Mouse (Mus musculus) large intestine, adult 2 months (tissue): Measurements from ENCODE around the gene Enpp1. TPM values are rescaled to one million over a fixed set of nuclear protein-coding genes. Genes with fewer than 3 reads are reported as not detected.
A peak's percentile ranks its signal among the peaks of the same experiment; 100 is the strongest.
"Not testable (repeated sequence)": the region's sequence is repeated elsewhere in the genome, so short reads cannot be mapped to it uniquely, and the experiment has no call there.

Source experiments
- DNase-seq: peaks from one replicate; pipeline ENCODE4 v3.0.0-alpha.2; 2012; ENCODE audit warnings: low read depth, low spot score
- WGBS: fragments of 180-500 bp; shearing (Covaris S2); methylation state at CpG from one replicate; pipeline ENCODE4 v1.1.7; 2018; 5-methylcytosine and 5-hydroxymethylcytosine counted together
- polyA plus RNA-seq: library from polyadenylated mRNA; depleted of rRNA; stranded (reverse); fragments of >200 nt; gene quantifications from 2 replicates; pipeline ENCODE4 v1.2.3, GENCODE M21; 2012

The Enpp1 gene
- polyA plus RNA-seq, 1 experiment, result 2.9 TPM

DNA sequence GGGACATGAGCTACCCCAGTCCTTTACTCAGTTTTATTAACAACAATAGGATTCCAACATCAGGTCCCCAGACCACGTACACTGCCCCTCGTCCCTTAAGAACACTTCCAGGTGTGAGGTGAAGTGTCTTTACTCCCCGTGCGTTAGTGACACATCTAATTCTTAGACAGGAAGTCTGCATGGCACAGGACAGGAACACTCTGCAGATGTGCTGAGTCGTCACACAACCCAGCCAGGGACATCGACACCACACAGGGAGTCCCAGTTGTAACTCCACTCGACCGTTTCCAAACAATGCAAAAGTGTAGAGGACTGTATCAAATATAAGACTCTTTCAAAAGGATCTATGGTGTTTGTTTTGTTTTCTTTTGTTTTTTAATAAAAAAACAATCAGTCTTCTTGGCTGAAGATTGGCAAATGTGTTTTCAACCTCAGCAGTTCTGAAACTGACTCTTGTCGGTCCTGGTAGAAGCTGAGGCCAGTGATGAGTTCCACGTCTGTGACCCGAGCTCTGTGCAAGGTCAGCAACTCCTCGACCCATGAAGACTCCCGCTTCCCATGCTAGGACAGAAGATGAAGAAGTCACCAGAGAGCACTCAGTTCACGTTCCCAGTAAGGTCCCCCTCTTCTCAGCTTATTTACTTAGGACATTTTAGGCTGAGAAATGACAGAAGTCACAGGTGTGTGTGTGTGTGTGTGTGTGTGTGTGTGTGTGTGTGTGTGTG, 70.4 kb downstream of the Enpp1 start:
- no peak for DNase-seq
- 78% methylated on average over 14 of the region's 14 CpGs for WGBS

DNA sequence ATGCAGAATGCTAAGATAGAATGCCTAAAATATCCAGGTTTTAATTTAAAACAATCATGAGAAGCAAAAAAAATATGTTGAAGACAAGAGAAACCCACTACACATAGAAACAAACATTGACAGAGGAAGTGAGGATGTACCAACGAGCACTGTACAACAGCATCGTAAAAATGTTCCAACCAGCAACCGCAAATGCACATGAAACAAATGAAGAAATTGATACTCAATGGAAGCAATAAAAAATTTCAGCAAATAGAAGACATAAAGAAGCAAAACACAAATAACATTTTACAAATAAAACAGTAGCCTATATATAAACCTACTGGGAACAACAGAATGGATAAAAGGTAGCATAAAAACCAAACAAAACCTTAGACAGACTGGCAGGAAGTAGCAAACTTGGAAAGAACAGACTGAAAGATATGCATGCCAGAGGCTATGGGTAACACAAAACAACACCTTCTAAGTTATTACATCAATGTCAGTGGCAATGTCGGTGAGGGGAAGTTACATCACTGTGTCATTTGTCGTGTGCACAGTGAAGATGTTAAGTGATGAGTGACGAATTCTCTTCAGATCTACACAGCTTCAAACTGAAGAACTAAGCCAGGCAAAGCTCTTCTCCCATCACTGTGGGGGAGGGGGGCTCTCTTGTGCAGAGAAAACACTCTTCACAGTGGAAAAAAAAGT, 71.6 kb downstream of the Enpp1 start:
- DNase-seq, result no peak
- 72% methylated on average over 6 of the region's 6 CpGs for WGBS

DNA sequence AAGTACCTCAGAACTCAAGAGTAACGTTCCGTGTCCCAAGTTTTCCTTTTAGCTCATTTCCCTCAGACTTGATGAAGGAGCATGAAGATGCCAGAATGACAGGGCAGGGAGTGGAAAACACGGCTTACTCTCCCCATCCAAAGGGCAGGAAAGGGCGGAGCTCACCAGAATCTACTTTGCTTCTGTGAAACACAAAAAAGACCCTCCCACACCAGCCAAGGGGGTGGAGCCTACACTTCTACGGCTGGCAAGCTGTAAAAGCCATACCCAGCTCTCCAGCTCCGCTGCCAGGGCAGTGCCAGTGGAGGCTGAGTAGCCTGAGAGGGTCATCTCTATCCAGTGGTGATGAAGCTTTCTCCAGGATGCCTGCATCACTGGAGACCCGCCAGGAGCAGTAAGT, 72.4 kb downstream of the Enpp1 start:
- DNase-seq, result peak; percentile 44
- WGBS, result 35% methylated on average over 7 of the region's 7 CpGs

- 12% methylated on average over 10 of the region's 10 CpGs for WGBS
- peak; percentile 55 for DNase-seq
Observed at GRCm38 (mm10) chr10:24638306-24639070, 73.5 kb downstream of the Enpp1 start.

GRCm38 (mm10) chr10:24636986-24637385, 75.0 kb downstream of the Enpp1 start:
- no peak for DNase-seq
- WGBS, result 38% methylated on average over 2 of the region's 2 CpGs

- no peak for DNase-seq
- 33% methylated on average over 10 of the region's 10 CpGs for WGBS
Observed at GRCm38 (mm10) chr10:24635884-24636283, 76.1 kb downstream of the Enpp1 start.

GRCm38 (mm10) chr10:24635331-24635815, 76.6 kb downstream of the Enpp1 start:
- DNase-seq, result peak; percentile 66

GRCm38 (mm10) chr10:24634288-24634687, 77.7 kb downstream of the Enpp1 start:
- 15% methylated on average over 9 of the region's 9 CpGs for WGBS

More at GRCm38 (mm10) chr10:24635331-24635815, 76.6 kb downstream of the Enpp1 start:
- 27% methylated on average over 11 of the region's 11 CpGs for WGBS

GRCm38 (mm10) chr10:24631122-24631521, 80.8 kb downstream of the Enpp1 start:
- no peak for DNase-seq
- WGBS, result 86% methylated on average over 5 of the region's 5 CpGs

More at GRCm38 (mm10) chr10:24634288-24634687, 77.7 kb downstream of the Enpp1 start:
- DNase-seq, result peak; percentile 37

GRCm38 (mm10) chr10:24630469-24631081, 81.4 kb downstream of the Enpp1 start:
- peak; percentile 50 for DNase-seq
- 15% methylated on average over 18 of the region's 18 CpGs for WGBS

DNA sequence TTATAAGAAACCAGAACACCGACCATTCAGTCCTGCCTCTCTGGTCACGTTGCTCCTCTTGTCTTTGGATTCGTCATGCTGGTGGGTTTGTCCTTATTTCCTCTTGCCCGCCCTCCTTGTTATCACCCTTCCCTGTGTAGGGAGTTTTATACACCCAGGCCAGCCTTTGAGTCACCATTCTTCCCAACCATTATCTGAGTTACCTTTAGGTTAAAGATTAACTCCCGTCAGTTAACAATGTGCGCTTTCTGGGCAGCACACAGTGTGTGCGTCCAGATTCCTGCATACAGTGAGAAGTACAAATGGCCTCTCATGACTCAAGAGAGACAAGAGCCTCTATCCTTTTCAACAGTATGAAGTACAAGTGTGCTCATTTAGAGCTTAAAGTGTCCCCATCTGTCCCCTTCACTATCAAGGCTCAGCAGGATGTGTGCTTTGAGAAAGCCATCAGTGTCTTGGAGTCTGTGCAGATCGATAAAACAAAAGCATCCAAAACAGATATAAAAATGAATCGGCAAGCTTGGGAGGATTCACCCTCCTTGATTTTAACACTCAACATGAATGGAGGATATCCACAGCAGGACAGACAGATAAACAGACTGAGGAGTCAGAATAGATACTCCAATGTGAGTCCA, 82.8 kb downstream of the Enpp1 start:
- DNase-seq, result peak; percentile 85
- WGBS, result 20% methylated on average over 9 of the region's 9 CpGs

GRCm38 (mm10) chr10:24628466-24628865, 83.5 kb downstream of the Enpp1 start:
- 15% methylated on average over 9 of the region's 9 CpGs for WGBS
- DNase-seq, result no peak

GRCm38 (mm10) chr10:24627262-24627661, 84.7 kb downstream of the Enpp1 start:
- WGBS, result 60% methylated on average over 12 of the region's 12 CpGs
- no peak for DNase-seq

- 42% methylated on average over 24 of the region's 24 CpGs for WGBS
- peak; percentile 75 for DNase-seq
Observed at GRCm38 (mm10) chr10:24625060-24625701, 86.8 kb downstream of the Enpp1 start.

DNA sequence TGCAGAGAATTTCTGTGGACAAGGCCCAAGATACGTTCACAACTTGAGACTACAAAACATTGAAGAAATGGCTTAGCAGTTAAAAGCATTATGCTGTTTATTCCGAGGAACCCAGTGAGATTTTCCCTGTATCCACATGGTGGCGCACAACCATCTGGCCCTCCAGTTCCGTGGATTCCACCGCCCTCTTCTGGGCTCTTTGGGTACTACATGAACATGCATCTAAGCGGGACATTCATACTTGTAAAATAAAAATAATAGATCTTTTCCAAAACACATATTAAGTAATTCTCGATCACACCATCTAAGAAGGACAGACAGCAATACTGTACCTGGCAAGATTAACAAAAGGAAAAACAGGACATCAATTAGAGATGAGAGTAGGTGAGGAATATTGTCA, 89.4 kb downstream of the Enpp1 start:
- DNase-seq, result peak; percentile 61
- WGBS, result 25% methylated on average over 7 of the region's 7 CpGs

DNA sequence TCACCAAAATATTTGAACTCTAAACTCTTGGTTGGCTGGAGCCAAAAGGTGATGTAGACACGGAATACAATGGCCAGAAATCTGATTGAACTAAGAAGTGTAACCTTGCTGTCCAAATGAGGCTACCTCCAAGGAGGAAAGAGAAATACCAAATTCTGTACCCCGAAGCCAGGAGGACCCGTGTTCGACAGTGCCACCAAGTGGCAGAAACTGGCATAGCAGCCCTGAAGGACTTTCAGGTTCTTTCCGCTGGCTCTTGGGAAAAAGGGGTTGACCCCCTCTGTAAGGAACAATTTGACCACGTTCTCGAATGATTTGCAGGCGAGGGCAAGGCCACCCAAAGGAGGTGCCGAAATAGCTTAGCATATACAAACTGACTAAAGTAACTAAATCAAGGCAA, 90.4 kb downstream of the Enpp1 start:
- DNase-seq, result no peak
- WGBS, result 17% methylated on average over 9 of the region's 9 CpGs

GRCm38 (mm10) chr10:24616572-24616971, 95.4 kb downstream of the Enpp1 start:
- WGBS, result 98% methylated on average over 1 of the region's 1 CpGs

GRCm38 (mm10) chr10:24615799-24616198, 96.2 kb downstream of the Enpp1 start:
- DNase-seq, result no peak
- WGBS, result 89% methylated on average over 6 of the region's 6 CpGs

More at GRCm38 (mm10) chr10:24616572-24616971, 95.4 kb downstream of the Enpp1 start:
- DNase-seq, result not testable (repeated sequence)

DNA sequence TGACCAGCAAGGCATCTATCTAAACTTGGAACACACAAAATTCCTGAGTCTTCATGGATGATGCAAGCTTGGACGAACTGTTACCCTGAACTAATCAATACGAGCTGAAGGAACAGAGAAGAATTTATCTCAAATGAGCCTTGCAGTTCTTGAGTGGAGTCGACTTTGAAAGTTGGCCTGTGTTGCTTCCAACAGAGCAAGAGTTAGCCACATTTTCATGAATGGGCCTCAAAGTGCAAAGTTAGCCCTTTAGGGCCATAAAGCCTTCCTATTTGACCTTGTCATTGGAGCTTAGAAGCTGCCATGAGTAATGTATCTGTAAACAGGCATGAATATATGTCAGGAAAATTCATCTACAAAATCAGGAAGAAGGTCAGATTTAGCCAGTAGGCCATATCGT, 97.2 kb downstream of the Enpp1 start:
- WGBS, result 89% methylated on average over 4 of the region's 4 CpGs

More for the DNA sequence above, 97.2 kb downstream of the Enpp1 start:
- DNase-seq, result no peak
